Mouse (Mus musculus) MEL (cell line): Measurements from ENCODE around the gene Six4. TPM values are rescaled to one million over a fixed set of nuclear protein-coding genes. Genes with fewer than 3 reads are reported as not detected.

ENCODE experiments used
- DNase-seq: peaks from one replicate; pipeline ENCODE4 v3.0.0; 2011; ENCODE audit warnings: low read depth, low spot score
- H3K27ac ChIP-seq: 2 replicates; pipeline ENCODE4 v1.5.1; 2012; ENCODE audit warnings: low read depth, mild to moderate bottlenecking, control low read depth, low read length, moderate library complexity; ENCODE audit not compliant: control insufficient read depth
- H3K27me3 ChIP-seq, 2 experiments: fragments of 150-350 bp in 1 of 2; sonication (generic) in 1 of 2; 2 replicates each; pipeline ENCODE4 v1.6.1; 2012; ENCODE audit warnings: low read length in 2 of 2, mild to moderate bottlenecking in 2 of 2, improper control_type of control experiment in 1 of 2, moderate library complexity in 1 of 2; ENCODE audit not compliant: insufficient read depth in 2 of 2, control insufficient read depth in 1 of 2
- H3K36me3 ChIP-seq, 2 experiments: 2 replicates each; pipeline ENCODE4 v1.6.1; 2012 to 2014; ENCODE audit warnings: low read length in 2 of 2, improper control_type of control experiment in 1 of 2, inconsistent platforms in 1 of 2, mild to moderate bottlenecking in 1 of 2; ENCODE audit not compliant: insufficient read depth in 2 of 2, control insufficient read depth in 1 of 2
- H3K4me1 ChIP-seq, 2 experiments: fragments of 150-350 bp in 1 of 2; sonication (generic) in 1 of 2; 2 replicates each; pipeline ENCODE4 v1.6.1; 2012; ENCODE audit warnings: low read length in 2 of 2, improper control_type of control experiment in 1 of 2, mild to moderate bottlenecking in 1 of 2; ENCODE audit not compliant: insufficient read depth in 2 of 2, control insufficient read depth in 1 of 2
- H3K4me3 ChIP-seq, 2 experiments: fragments of 150-350 bp in 1 of 2; sonication (generic) in 1 of 2; 2 replicates each; pipeline ENCODE4 v1.5.1; 2012; ENCODE audit warnings: low read depth in 2 of 2, low read length in 2 of 2, mild to moderate bottlenecking in 2 of 2, moderate library complexity in 2 of 2, control low read depth in 1 of 2, improper control_type of control experiment in 1 of 2; ENCODE audit not compliant: control insufficient read depth in 1 of 2, insufficient read depth in 1 of 2
- H3K79me2 ChIP-seq: 2 replicates; pipeline ENCODE4 v1.6.1; 2012; ENCODE audit warnings: mild to moderate bottlenecking, low read length, moderate library complexity; ENCODE audit not compliant: control insufficient read depth, poor library complexity, insufficient read depth
- H3K9ac ChIP-seq: 2 replicates; pipeline ENCODE4 v1.6.1; 2012; ENCODE audit warnings: low read depth, mild to moderate bottlenecking, control low read depth, low read length, moderate library complexity; ENCODE audit not compliant: control insufficient read depth, poor library complexity, severe bottlenecking
- H3K9me3 ChIP-seq: fragments of 150-350 bp; sonication (generic); replicated peaks from 2 replicates; pipeline ENCODE4 v1.6.1; 2012; ENCODE audit warnings: mild to moderate bottlenecking, low read length, improper control_type of control experiment, moderate library complexity; ENCODE audit not compliant: insufficient read depth
- BHLHE40 ChIP-seq: IDR thresholded peaks from 2 replicates; pipeline ENCODE4 v1.6.1; 2012; ENCODE audit warnings: low read depth, mild to moderate bottlenecking, inconsistent platforms, low read length, improper control_type of control experiment, borderline replicate concordance
- CHD1 ChIP-seq: IDR thresholded peaks from 2 replicates; pipeline ENCODE4 v1.6.1; 2012; ENCODE audit warnings: low read depth, mild to moderate bottlenecking, inconsistent platforms, low read length, improper control_type of control experiment
- CHD2 ChIP-seq: IDR thresholded peaks from 2 replicates; pipeline ENCODE4 v1.6.1; 2011; ENCODE audit warnings: low read length, improper control_type of control experiment
- E2F4 ChIP-seq: IDR thresholded peaks from 2 replicates; pipeline ENCODE4 v1.6.1; 2011; ENCODE audit warnings: low read depth, low read length, improper control_type of control experiment, borderline replicate concordance
- ETS1 ChIP-seq: IDR thresholded peaks from 2 replicates; pipeline ENCODE4 v1.6.1; 2012; ENCODE audit warnings: low read depth, mild to moderate bottlenecking, inconsistent platforms, low read length, improper control_type of control experiment, moderate library complexity
- GABPA ChIP-seq: IDR thresholded peaks from 2 replicates; pipeline ENCODE4 v1.6.1; 2012; ENCODE audit warnings: low read depth, mild to moderate bottlenecking, inconsistent platforms, low read length, improper control_type of control experiment, moderate library complexity
- HCFC1 ChIP-seq: IDR thresholded peaks from 2 replicates; pipeline ENCODE4 v1.6.1; 2012; ENCODE audit warnings: low read depth, mild to moderate bottlenecking, inconsistent platforms, low read length, improper control_type of control experiment, moderate library complexity
- KAT2A ChIP-seq: conservative IDR thresholded peaks from 2 replicates; pipeline ENCODE4 v1.6.1; 2012; ENCODE audit warnings: low read depth, low read length, improper control_type of control experiment, inconsistent platforms
- MAX ChIP-seq: IDR thresholded peaks from 2 replicates; pipeline ENCODE4 v1.6.1; 2011; ENCODE audit warnings: low read length, improper control_type of control experiment
- MAZ ChIP-seq: IDR thresholded peaks from 2 replicates; pipeline ENCODE4 v1.6.1; 2012; ENCODE audit warnings: low read depth, mild to moderate bottlenecking, inconsistent platforms, low read length, improper control_type of control experiment
- MEF2A ChIP-seq: IDR thresholded peaks from 2 replicates; pipeline ENCODE4 v1.6.1; 2014; ENCODE audit warnings: low read depth, mild to moderate bottlenecking, inconsistent platforms, low read length, improper control_type of control experiment; ENCODE audit not compliant: poor library complexity, insufficient replicate concordance, severe bottlenecking; ENCODE audit errors: extremely low read depth
- MYB ChIP-seq: IDR thresholded peaks from 2 replicates; pipeline ENCODE4 v1.6.1; 2011; ENCODE audit warnings: mild to moderate bottlenecking, low read depth, low read length, improper control_type of control experiment
- MYC ChIP-seq: IDR thresholded peaks from 2 replicates; pipeline ENCODE4 v1.6.1; 2011; ENCODE audit warnings: low read depth, mild to moderate bottlenecking, low read length, improper control_type of control experiment, moderate library complexity
- NELFE ChIP-seq: IDR thresholded peaks from 2 replicates; pipeline ENCODE4 v1.6.1; 2011; ENCODE audit warnings: low read depth, low read length, improper control_type of control experiment
- NRF1 ChIP-seq: IDR thresholded peaks from 2 replicates; pipeline ENCODE4 v1.6.1; 2014; ENCODE audit warnings: low read depth, mild to moderate bottlenecking, inconsistent platforms, low read length, improper control_type of control experiment, moderate library complexity; ENCODE audit not compliant: poor library complexity, insufficient read depth, severe bottlenecking
- POLR2A ChIP-seq, 2 experiments: IDR thresholded peaks; 2 replicates each; pipeline ENCODE4 v1.6.1; 2011 to 2012; ENCODE audit warnings: low read length in 2 of 2, mild to moderate bottlenecking in 2 of 2, control low read depth in 1 of 2, improper control_type of control experiment in 1 of 2, low read depth in 1 of 2, moderate library complexity in 1 of 2; ENCODE audit not compliant: control insufficient read depth in 1 of 2, insufficient read depth in 1 of 2, poor library complexity in 1 of 2
- POLR2AphosphoS2 ChIP-seq: IDR thresholded peaks from 2 replicates; pipeline ENCODE4 v1.6.1; 2011; ENCODE audit warnings: low read length, improper control_type of control experiment
- POLR2AphosphoS5 ChIP-seq: IDR thresholded peaks from 2 replicates; pipeline ENCODE4 v1.6.1; 2012; ENCODE audit warnings: low read depth, borderline replicate concordance, mild to moderate bottlenecking, inconsistent platforms, low read length, moderate library complexity, mixed read lengths
- RCOR1 ChIP-seq: IDR thresholded peaks from 2 replicates; pipeline ENCODE4 v1.6.1; 2012; ENCODE audit warnings: low read depth, mild to moderate bottlenecking, inconsistent platforms, low read length, improper control_type of control experiment
- SIN3A ChIP-seq: IDR thresholded peaks from 2 replicates; pipeline ENCODE4 v1.6.1; 2012; ENCODE audit warnings: low read length, improper control_type of control experiment, inconsistent platforms
- SMC3 ChIP-seq: IDR thresholded peaks from 2 replicates; pipeline ENCODE4 v1.6.1; 2011; ENCODE audit warnings: low read depth, low read length, improper control_type of control experiment
- TAL1 ChIP-seq: IDR thresholded peaks from 2 replicates; pipeline ENCODE4 v1.6.1; 2012; ENCODE audit warnings: mild to moderate bottlenecking, inconsistent platforms, low read length, moderate library complexity, mixed read lengths
- TCF12 ChIP-seq: IDR thresholded peaks from 2 replicates; pipeline ENCODE4 v1.6.1; 2014; ENCODE audit warnings: low read depth, mild to moderate bottlenecking, inconsistent platforms, low read length, improper control_type of control experiment, moderate library complexity
- UBTF ChIP-seq: IDR thresholded peaks from 2 replicates; pipeline ENCODE4 v1.6.1; 2012; ENCODE audit warnings: low read depth, mild to moderate bottlenecking, inconsistent platforms, low read length, improper control_type of control experiment, moderate library complexity, borderline replicate concordance; ENCODE audit not compliant: insufficient read depth
- USF1 ChIP-seq: IDR thresholded peaks from 2 replicates; pipeline ENCODE4 v1.6.1; 2014; ENCODE audit warnings: low read depth, mild to moderate bottlenecking, inconsistent platforms, low read length, improper control_type of control experiment, moderate library complexity
- ZKSCAN1 ChIP-seq: IDR thresholded peaks from 2 replicates; pipeline ENCODE4 v1.6.1; 2012; ENCODE audit warnings: low read depth, mild to moderate bottlenecking, inconsistent platforms, low read length, improper control_type of control experiment, moderate library complexity
- ZNF384 ChIP-seq: IDR thresholded peaks from 2 replicates; pipeline ENCODE4 v1.6.1; 2012; ENCODE audit warnings: low read depth, mild to moderate bottlenecking, inconsistent platforms, low read length, improper control_type of control experiment
- polyA plus RNA-seq, 2 experiments: library from polyadenylated mRNA; stranded (reverse) in 1 of 2; unstranded in 1 of 2; fragments of >175 nt in 1 of 2; fragments of >200 nt in 1 of 2; gene quantifications; 2 replicates each; pipeline versions ENCODE4 v1.2.1 to v1.2.4; 2012; ENCODE audit warnings: low replicate concordance in 2 of 2, low read depth in 1 of 2; ENCODE audit not compliant: insufficient read length in 2 of 2, insufficient read depth in 1 of 2, missing spikeins in 1 of 2
- total RNA-seq: library from RNA; depleted of rRNA; stranded (reverse); fragments of 300-350 nt; gene quantifications from 2 replicates; pipeline ENCODE4 v1.2.3, GENCODE M21; 2012

Gene Six4
- total and polyA plus RNA-seq, 3 experiments = not detected

- Histone ChIP-seq H3K4me1 (no peaks in the 10 kb centered on the region), H3K4me3 (no peak overlapping the region), H3K36me3 (no peaks in the 10 kb centered on the region), H3K9ac (no peak overlapping the region), H3K9me3 (no peaks in the 10 kb centered on the region), H3K27ac (no peak overlapping the region), H3K27me3 (no peaks in the 10 kb centered on the region), H3K79me2 (no peaks in the 10 kb centered on the region)
- no peak for DNase-seq
- TF ChIP-seq HCFC1 = no peak
- no peak for TF ChIP-seq E2F4
- no peak for TF ChIP-seq SMC3
- no peak for TF ChIP-seq TAL1
- no peak for TF ChIP-seq TCF12
- TF ChIP-seq MEF2A = no peak
- TF ChIP-seq MYB = no peak
- TF ChIP-seq UBTF = no peak
- TF ChIP-seq USF1 = no peak
- TF ChIP-seq GABPA = no peak
- TF ChIP-seq NELFE = no peak
- TF ChIP-seq ZNF384 = no peak
Observed at GRCm38 (mm10) chr12:73060805-73061410, 52.3 kb downstream of the Six4 start.

GRCm38 (mm10) chr12:73057492-73057891 is 55.8 kb downstream of the Six4 start:
- Histone ChIP-seq H3K4me3 (no peak overlapping the region), H3K79me2 (no peaks in the 10 kb centered on the region), H3K27me3 (no peaks in the 10 kb centered on the region), H3K4me1 (no peaks in the 10 kb centered on the region), H3K9ac (no peak overlapping the region), H3K27ac (no peak overlapping the region), H3K9me3 (no peaks in the 10 kb centered on the region), H3K36me3 (no peaks in the 10 kb centered on the region)
- DNase-seq = no peak
- TF ChIP-seq RCOR1 (no peak), SIN3A (no peak), GABPA (no peak), MEF2A (no peak), POLR2A (IDR thresholded peaks at IDR 0.05; ENCODE audit: control insufficient read depth in 1 of 2, insufficient read depth in 1 of 2, low read depth in 1 of 2, low read length in 2 of 2, poor library complexity in 1 of 2) (no peak), MYC (no peak), KAT2A (no peak), POLR2AphosphoS5 (no peak), NRF1 (no peak), POLR2AphosphoS2 (no peak), BHLHE40 (no peak), UBTF (no peak), CHD1 (no peak), ZKSCAN1 (no peak), MAZ (no peak), CHD2 (no peak), ETS1 (no peak), MAX (no peak)
